Mouse (Mus musculus): ENCODE data around the gene Catip. TPM values are rescaled to one million over a fixed set of nuclear protein-coding genes. Genes with fewer than 3 reads are reported as not detected.
A peak's percentile ranks its signal among the peaks of the same experiment; 100 is the strongest.

Catip gene
- polyA plus RNA-seq, 1 experiment from 2014 or later: 0.45 TPM

DNA sequence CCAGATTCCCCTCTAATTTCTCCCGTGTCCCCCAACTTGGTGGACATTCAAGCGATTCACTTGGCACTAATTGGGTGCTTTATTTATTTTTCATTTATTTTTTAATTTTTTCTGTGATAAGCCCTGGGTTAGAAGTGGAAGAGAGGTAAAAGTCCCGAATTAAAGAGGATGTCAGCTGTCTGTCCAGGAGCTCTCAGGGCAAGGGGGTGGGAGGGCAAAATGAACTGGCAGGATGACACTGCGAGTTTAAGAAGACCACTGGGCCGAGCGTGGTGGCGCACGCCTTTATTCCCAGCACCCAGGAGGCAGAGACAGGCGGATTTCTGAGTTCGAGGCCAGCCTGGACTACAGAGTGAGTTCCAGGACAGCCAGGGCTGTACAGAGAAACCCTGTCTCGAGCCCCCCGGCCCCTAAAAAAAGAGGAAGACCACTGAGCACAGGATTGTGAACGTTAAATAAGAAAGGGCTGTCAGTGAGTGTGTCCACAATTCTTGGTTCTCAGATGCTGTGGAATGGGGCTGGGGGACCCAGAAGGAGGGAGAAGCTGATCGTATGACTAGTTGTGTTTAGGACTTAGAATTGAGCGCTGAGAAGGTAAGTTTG lies 25.6 kb downstream of the Catip start:
- no peak overlapping the region for H3K9ac ChIP-seq
- H3K36me3 ChIP-seq (ENCODE audit: poor library complexity, severe bottlenecking): no peaks in the 10 kb centered on the region
- WGBS: 45% methylated on average over 15 of the region's 15 CpGs
- peak overlapping the region; percentile 72 for H3K4me2 ChIP-seq
- H3K4me1 ChIP-seq: peaks cover 26% of the 10 kb centered on the region
- H3K9me3 ChIP-seq (replicated peaks): no peaks in the 10 kb centered on the region
- H3K27ac ChIP-seq: peak overlapping the region; percentile 93
- H3K27me3 ChIP-seq: peaks cover 15% of the 10 kb centered on the region; the same call in 1 of the 2 replicates
- no peak for ATAC-seq
- peak overlapping the region; percentile 69 for H3K4me3 ChIP-seq

DNA sequence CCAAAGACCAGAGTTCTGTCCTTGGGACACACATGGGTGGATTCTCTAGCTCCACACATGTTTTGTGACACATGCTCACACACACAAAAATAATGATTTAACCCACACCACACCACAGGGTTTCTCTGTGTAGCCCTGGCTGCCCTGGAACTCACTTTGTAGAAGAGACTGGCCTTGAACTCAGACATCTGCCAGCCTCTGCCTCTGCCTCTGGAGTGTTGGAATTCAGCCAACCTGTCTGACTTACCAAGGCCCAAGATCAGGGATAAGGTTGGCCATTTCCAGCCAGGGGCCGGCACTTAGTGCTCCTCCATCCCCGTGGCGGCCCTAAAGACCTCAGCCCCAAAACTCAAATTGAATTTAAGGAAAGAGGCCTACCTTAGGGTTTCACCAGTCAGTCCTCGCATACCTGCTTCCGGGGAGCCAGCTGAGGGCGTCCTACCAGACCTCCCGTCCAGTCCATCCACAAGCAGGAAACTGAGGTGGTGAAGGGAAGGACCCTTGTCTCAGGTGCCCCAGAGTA lies 26.6 kb downstream of the Catip start:
- ATAC-seq: no peak
- Histone ChIP-seq H3K4me1 (peaks cover 36% of the 10 kb centered on the region), H3K27me3 (peaks cover 15% of the 10 kb centered on the region; the same call in 1 of the 2 replicates), H3K9me3 (replicated peaks) (no peaks in the 10 kb centered on the region), H3K9ac (no peak overlapping the region), H3K4me2 (no peak overlapping the region), H3K36me3 (ENCODE audit: poor library complexity, severe bottlenecking) (no peaks in the 10 kb centered on the region), H3K27ac (no peak overlapping the region), H3K4me3 (no peak overlapping the region)
- 71% methylated on average over 7 of the region's 7 CpGs for WGBS

DNA sequence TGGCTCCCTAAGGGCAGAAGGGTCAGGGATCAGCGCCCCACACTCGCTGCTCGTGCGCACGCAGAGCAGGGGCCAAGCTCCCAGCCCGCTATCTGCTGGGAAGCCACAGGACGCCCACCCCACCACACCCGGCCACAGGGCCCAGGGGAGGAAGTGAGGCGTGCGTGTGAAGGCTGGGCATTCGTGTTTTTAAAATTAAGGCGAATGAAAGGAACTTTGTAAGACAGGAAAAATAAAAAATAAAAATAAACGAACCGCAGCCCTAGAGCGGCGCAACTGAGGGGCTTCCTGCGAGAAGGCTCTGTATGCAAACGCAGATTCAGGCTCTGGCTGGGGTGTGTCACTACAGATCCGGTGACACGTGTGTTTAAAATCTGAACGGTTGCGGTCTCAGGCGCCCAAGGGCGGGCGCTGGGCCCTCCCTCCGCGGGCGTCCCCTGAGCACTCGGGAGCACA lies 28.0 kb downstream of the Catip start:
- Histone ChIP-seq H3K4me1 (peaks cover 36% of the 10 kb centered on the region), H3K4me2 (peak overlapping the region; percentile 95), H3K36me3 (ENCODE audit: poor library complexity, severe bottlenecking) (peaks cover 12% of the 10 kb centered on the region), H3K4me3 (peak overlapping the region; percentile 3; the same call in 1 of the 2 replicates), H3K9ac (peak overlapping the region; percentile 2; the same call in 1 of the 2 replicates), H3K27ac (no peak overlapping the region), H3K9me3 (replicated peaks) (no peaks in the 10 kb centered on the region), H3K27me3 (peaks cover 15% of the 10 kb centered on the region; the same call in 1 of the 2 replicates)
- ATAC-seq: no peak
- WGBS: 7% methylated on average over 29 of the region's 29 CpGs

DNA sequence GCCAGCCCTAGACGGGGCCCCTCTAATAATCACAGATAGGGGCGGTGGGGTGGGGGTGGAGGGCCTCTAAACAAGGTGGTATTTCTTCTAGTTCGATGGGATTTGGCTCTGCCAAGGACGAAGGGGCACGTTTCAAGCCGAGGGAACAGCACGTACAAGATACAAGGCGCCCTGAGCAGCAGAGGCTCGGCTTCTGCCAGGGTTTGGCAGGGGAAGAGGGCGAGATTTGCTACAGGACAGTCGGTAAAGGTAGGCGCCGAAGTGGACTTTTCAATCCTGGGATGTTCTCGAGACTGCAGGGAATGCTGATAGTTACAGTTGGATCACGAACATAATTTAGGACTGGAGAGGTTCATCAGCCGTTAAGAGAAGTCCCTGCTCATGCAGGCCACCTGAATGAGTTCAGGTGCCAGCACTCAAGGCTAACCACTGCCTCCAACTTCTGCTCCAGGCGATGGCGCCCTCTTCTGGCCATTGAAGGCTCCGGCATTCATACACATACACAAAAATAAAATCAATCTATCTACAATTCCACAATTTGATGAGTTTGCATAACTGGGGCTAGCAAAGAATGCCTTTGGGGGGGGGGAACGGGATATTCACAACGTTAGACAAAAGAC lies 28.5 kb downstream of the Catip start:
- Histone ChIP-seq H3K4me3 (peak overlapping the region; percentile 96), H3K27ac (no peak overlapping the region), H3K27me3 (peaks cover 15% of the 10 kb centered on the region; the same call in 1 of the 2 replicates), H3K9me3 (replicated peaks) (no peaks in the 10 kb centered on the region), H3K9ac (peak overlapping the region; percentile 2; the same call in 1 of the 2 replicates), H3K4me2 (peak overlapping the region; percentile 95), H3K4me1 (peaks cover 36% of the 10 kb centered on the region), H3K36me3 (ENCODE audit: poor library complexity, severe bottlenecking) (peaks cover 17% of the 10 kb centered on the region)
- 5% methylated on average over 21 of the region's 21 CpGs for WGBS
- no peak for ATAC-seq

DNA sequence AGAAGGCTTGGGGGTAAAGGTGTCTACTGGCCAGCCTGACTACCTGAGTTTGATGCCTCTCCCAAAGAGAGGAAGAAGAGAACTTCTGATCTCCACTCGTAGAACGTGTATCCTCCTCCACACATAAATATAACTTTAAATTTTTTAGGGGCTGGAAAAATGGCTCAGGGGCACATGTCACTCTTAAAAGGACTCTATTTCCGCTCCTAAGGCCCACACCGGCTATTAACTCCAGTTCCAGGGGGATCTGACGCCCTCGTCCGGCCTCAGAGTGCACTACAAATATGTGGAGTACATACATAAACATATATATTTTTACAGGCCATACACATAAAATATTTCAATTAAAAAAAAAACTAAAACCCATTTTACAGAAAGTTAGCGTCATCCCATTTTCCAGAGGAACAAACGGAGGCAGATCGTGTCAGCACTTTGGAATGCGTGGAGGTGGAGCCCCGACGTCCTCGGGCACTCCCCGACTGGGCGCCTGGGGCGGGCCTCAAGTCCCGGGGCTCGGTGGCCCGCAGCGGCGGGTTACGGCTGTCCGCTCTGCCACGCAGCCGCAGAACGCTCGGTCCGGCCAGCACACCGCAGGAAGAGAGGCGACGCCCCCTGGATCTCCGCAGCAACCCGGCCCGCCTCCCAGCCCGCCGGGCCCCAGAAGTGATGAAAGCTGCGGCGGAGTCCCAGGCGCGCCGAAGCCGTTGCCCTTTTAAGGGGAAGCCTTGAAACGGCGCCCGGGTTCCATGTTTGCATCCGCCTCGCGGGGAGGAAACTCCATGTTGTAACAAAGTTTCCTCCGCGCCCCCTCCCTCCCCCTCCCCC lies 29.2 kb downstream of the Catip start, which contains the start of gene Ctdsp1:
Gene Ctdsp1, plus strand, starts transcription at position 586 of the 825 bp plus-strand sequence.
- Histone ChIP-seq H3K4me3 (peak within 1 kb of the TSS; percentile 96), H3K9me3 (replicated peaks) (no peaks in the 10 kb centered on the region), H3K27ac (peak within 1 kb of the TSS; percentile 85), H3K36me3 (ENCODE audit: poor library complexity, severe bottlenecking) (peaks cover 18% of the 10 kb centered on the region), H3K4me2 (peak within 1 kb of the TSS; percentile 95), H3K27me3 (peaks cover 15% of the 10 kb centered on the region; the same call in 1 of the 2 replicates), H3K4me1 (peaks cover 36% of the 10 kb centered on the region), H3K9ac (peak within 1 kb of the TSS; percentile 86)
- peak; percentile 79 for ATAC-seq
- WGBS: 3% methylated on average over 49 of the region's 51 CpGs

DNA sequence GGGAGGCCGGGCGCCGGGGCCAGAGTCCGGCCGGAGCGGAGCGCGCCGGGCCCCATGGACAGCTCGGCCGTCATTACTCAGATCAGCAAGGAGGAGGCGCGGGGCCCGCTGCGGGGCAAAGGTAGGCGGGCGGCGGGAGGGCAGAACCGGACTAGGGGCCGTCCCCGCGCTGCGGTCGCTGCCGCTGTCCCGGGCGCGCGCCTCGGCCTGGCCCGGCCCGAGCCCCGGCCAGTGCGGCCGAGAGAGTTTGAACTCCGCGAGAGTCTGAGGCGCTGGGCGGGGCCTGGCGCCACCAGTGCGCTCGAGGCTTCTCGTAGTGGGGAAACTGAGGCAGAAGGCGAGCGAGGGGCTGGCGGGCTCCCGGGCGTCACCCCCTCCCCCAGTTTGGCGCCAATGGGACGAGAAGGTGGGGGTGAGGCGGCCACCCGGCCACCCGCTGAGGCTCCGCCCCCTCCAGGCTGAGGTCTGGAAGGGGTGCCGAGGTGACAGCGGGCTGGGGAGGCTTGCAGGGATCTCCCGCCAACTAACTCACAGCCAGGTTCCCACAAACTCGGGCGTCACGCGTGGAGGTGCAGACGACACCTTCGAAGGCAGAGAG lies 30.0 kb downstream of the Catip start:
- ATAC-seq: peak; percentile 41
- peak overlapping the region; percentile 86 for H3K9ac ChIP-seq
- WGBS: under 1% methylated on average over 46 of the region's 63 CpGs

DNA sequence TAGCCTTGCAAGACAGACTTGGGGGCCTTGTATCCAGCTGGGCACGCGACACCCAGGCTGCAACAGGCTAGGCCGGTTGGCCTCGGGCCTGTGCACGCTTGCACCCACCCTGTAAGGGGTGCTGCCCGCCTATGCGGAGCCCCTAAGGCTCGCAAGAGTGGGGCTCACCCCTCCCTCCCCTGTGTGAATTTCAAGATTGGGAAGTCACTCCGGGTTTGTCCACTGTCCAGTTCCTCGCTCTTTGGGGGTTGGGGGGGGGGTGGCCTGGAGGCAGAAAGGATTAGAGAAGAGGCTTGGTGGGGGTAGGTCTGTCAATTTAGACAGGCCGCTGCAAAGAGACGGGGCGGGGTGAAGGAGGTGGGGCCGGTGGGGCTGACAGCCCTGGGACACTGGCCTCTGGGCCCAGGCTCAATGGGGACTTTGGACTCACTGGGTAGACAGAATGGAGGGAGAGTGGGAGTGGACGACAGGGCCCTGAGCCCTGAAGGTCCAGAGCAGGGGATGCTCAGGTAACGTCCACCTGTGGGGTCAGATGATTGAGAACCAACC lies 30.6 kb downstream of the Catip start:
- Histone ChIP-seq H3K4me3 (peak overlapping the region; percentile 96), H3K36me3 (ENCODE audit: poor library complexity, severe bottlenecking) (peaks cover 18% of the 10 kb centered on the region), H3K4me1 (peaks cover 32% of the 10 kb centered on the region), H3K9ac (peak overlapping the region; percentile 86), H3K27me3 (peaks cover 15% of the 10 kb centered on the region; the same call in 1 of the 2 replicates), H3K9me3 (replicated peaks) (no peaks in the 10 kb centered on the region), H3K27ac (peak overlapping the region; percentile 85), H3K4me2 (peak overlapping the region; percentile 95)
- ATAC-seq: peak; percentile 28
- WGBS: 2% methylated on average over 16 of the region's 16 CpGs

More for the DNA sequence above, 30.0 kb downstream of the Catip start:
- H3K27ac ChIP-seq: peak overlapping the region; percentile 85
- peaks cover 36% of the 10 kb centered on the region for H3K4me1 ChIP-seq
- peaks cover 18% of the 10 kb centered on the region for H3K36me3 ChIP-seq (ENCODE audit: poor library complexity, severe bottlenecking)
- H3K27me3 ChIP-seq: peaks cover 15% of the 10 kb centered on the region; the same call in 1 of the 2 replicates
- peak overlapping the region; percentile 95 for H3K4me2 ChIP-seq
- H3K4me3 ChIP-seq: peak overlapping the region; percentile 96
- H3K9me3 ChIP-seq (replicated peaks): no peaks in the 10 kb centered on the region

DNA sequence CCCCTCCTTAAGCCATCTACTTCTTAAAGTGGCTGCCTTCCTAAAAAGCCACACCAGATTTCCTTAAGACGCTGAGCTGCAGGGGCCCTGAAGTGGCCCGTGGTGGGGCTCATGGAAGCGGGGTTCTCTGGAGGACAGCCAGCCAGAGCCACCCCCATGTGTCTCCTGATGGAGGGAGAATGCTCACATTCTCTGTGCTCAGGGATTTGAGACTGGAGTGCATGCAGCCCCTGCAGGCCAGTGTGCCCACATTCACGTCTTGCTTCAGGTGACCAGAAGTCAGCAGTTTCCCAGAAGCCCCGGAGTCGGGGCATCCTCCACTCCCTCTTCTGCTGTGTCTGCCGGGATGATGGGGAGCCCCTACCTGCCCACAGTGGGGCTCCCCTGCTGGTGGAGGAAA lies 31.1 kb downstream of the Catip start:
- Histone ChIP-seq H3K4me3 (peak overlapping the region; percentile 96), H3K36me3 (ENCODE audit: poor library complexity, severe bottlenecking) (peaks cover 18% of the 10 kb centered on the region), H3K27me3 (peaks cover 15% of the 10 kb centered on the region; the same call in 1 of the 2 replicates), H3K4me1 (peaks cover 31% of the 10 kb centered on the region), H3K9ac (peak overlapping the region; percentile 86), H3K9me3 (replicated peaks) (no peaks in the 10 kb centered on the region), H3K4me2 (peak overlapping the region; percentile 95), H3K27ac (no peak overlapping the region)
- WGBS: 36% methylated on average over 7 of the region's 7 CpGs
- no peak for ATAC-seq

DNA sequence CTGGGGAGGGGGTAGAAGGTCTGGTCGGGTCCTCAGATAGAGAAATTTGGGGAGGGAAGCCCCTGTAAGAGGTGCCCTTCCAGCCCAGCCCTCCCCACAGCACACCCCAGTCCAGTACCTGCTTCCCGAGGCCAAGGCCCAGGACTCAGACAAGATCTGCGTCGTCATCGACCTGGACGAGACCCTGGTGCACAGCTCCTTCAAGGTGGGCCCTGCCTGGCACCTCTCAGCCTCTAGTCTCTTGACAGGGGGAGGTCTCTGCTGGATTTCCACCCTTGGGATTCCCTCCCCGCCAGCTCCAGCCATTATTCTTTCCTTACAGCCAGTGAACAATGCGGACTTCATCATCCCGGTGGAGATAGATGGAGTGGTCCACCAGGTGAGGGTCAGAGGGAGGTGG lies 31.8 kb downstream of the Catip start:
- Histone ChIP-seq H3K27ac (no peak overlapping the region), H3K27me3 (peaks cover 15% of the 10 kb centered on the region; the same call in 1 of the 2 replicates), H3K9me3 (replicated peaks) (no peaks in the 10 kb centered on the region), H3K4me2 (peak overlapping the region; percentile 95; the same call in 1 of the 2 replicates), H3K36me3 (ENCODE audit: poor library complexity, severe bottlenecking) (peaks cover 18% of the 10 kb centered on the region), H3K4me1 (peaks cover 31% of the 10 kb centered on the region), H3K4me3 (no peak overlapping the region), H3K9ac (no peak overlapping the region)
- ATAC-seq: no peak
- 85% methylated on average over 9 of the region's 9 CpGs for WGBS

DNA sequence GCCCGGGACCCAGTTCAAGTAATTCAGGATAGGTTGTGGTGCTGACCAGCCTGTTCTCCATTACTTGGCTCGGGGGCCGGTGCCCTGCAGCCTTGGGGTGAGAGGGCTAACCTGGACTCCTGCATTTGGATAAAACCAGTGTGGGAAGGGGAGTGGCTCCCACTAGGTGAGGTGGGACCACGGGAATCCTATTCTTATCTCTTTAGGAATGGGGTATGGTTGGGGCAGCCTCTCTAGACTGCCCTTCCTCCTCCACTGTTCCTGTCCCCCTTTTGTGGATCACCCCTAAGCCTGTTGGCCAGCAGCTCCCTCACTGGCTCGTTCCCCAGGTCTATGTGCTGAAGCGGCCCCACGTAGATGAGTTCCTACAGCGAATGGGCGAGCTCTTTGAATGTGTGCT lies 32.4 kb downstream of the Catip start:
- H3K9ac ChIP-seq: no peak overlapping the region
- H3K27me3 ChIP-seq: peaks cover 11% of the 10 kb centered on the region; the same call in 1 of the 2 replicates
- H3K4me1 ChIP-seq: peaks cover 31% of the 10 kb centered on the region
- no peak overlapping the region for H3K27ac ChIP-seq
- H3K4me2 ChIP-seq: no peak overlapping the region
- 91% methylated on average over 9 of the region's 9 CpGs for WGBS
- H3K36me3 ChIP-seq (ENCODE audit: poor library complexity, severe bottlenecking): peaks cover 18% of the 10 kb centered on the region
- H3K9me3 ChIP-seq (replicated peaks): no peaks in the 10 kb centered on the region
- H3K4me3 ChIP-seq: no peak overlapping the region
- no peak for ATAC-seq

DNA sequence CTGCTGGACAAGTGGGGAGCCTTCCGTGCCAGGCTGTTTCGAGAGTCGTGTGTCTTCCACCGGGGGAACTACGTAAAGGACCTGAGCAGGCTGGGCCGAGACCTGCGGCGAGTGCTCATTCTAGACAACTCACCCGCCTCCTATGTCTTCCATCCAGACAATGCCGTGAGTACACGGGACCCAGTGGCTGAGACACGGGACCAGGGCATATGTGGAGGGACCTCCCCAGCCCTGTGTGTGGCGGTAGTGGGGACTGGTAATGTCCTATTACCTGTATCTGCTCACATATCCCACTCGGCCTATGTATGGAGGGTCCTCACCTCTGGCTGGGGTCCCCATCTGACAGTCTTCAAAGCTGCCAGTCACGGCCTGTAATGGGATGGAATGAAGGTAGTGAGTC lies 33.0 kb downstream of the Catip start:
- no peaks in the 10 kb centered on the region for H3K9me3 ChIP-seq (replicated peaks)
- 91% methylated on average over 15 of the region's 15 CpGs for WGBS
- H3K36me3 ChIP-seq (ENCODE audit: poor library complexity, severe bottlenecking): peaks cover 18% of the 10 kb centered on the region
- no peak overlapping the region for H3K27ac ChIP-seq
- H3K4me2 ChIP-seq: no peak overlapping the region
- H3K27me3 ChIP-seq: peaks cover 6% of the 10 kb centered on the region; the same call in 1 of the 2 replicates
- no peak overlapping the region for H3K9ac ChIP-seq
- ATAC-seq: no peak
- no peak overlapping the region for H3K4me3 ChIP-seq
- H3K4me1 ChIP-seq: peaks cover 27% of the 10 kb centered on the region
